Mouse (Mus musculus) G1E (cell line): ENCODE measurements at regions not wholly inside any gene's neighbourhood (a gene's known extent, or its start where the extent isn't known, plus 50 kb on each side); places are given as distances from the start of the nearest gene placed in this dataset.

Experiments used
- CTCF ChIP-seq: IDR thresholded peaks from 2 replicates; pipeline ENCODE4 v1.5.1; 2012; ENCODE audit warnings: low read depth, low read length, inconsistent platforms, mixed read lengths
- GATA1 ChIP-seq: IDR thresholded peaks from 2 replicates; pipeline ENCODE4 v1.6.1; 2012; ENCODE audit warnings: borderline replicate concordance, low read length, inconsistent platforms, mixed read lengths

DNA sequence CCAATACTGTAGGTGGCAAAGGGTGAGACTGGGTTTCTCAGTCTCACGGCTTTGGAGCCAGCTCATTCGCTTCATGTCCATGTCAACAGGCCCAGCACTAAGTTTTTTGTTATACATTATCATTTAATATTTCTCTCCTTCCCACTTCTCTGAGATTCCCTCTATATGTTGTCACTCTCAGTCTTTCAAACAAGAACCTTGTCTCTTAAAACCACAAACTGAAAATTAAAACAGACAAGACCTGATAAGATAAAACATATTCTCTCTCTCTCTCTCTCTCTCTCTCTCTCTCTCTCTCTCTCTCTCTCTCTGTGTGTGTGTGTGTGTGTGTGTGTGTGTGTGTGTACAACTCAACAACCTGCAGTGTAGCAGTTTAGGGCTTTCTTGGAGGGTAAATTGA, 295.2 kb upstream of the Nrxn1 start:
- TF ChIP-seq CTCF (no peak), GATA1 (no peak)
